Mouse (Mus musculus) MEL (cell line): Measurements from ENCODE around the gene Esrra. TPM values are rescaled to one million over a fixed set of nuclear protein-coding genes. Genes with fewer than 3 reads are reported as not detected.

ENCODE experiments used
- DNase-seq: peaks from one replicate; pipeline ENCODE4 v3.0.0; 2011; ENCODE audit warnings: low read depth, low spot score
- H3K27ac ChIP-seq: 2 replicates; pipeline ENCODE4 v1.5.1; 2012; ENCODE audit warnings: low read depth, mild to moderate bottlenecking, control low read depth, low read length, moderate library complexity; ENCODE audit not compliant: control insufficient read depth
- H3K27me3 ChIP-seq, 2 experiments: fragments of 150-350 bp in 1 of 2; sonication (generic) in 1 of 2; 2 replicates each; pipeline ENCODE4 v1.6.1; 2012; ENCODE audit warnings: low read length in 2 of 2, mild to moderate bottlenecking in 2 of 2, improper control_type of control experiment in 1 of 2, moderate library complexity in 1 of 2; ENCODE audit not compliant: insufficient read depth in 2 of 2, control insufficient read depth in 1 of 2
- H3K36me3 ChIP-seq, 2 experiments: 2 replicates each; pipeline ENCODE4 v1.6.1; 2012 to 2014; ENCODE audit warnings: low read length in 2 of 2, improper control_type of control experiment in 1 of 2, inconsistent platforms in 1 of 2, mild to moderate bottlenecking in 1 of 2; ENCODE audit not compliant: insufficient read depth in 2 of 2, control insufficient read depth in 1 of 2
- H3K4me1 ChIP-seq, 2 experiments: fragments of 150-350 bp in 1 of 2; sonication (generic) in 1 of 2; 2 replicates each; pipeline ENCODE4 v1.6.1; 2012; ENCODE audit warnings: low read length in 2 of 2, improper control_type of control experiment in 1 of 2, mild to moderate bottlenecking in 1 of 2; ENCODE audit not compliant: insufficient read depth in 2 of 2, control insufficient read depth in 1 of 2
- H3K4me3 ChIP-seq, 2 experiments: fragments of 150-350 bp in 1 of 2; sonication (generic) in 1 of 2; 2 replicates each; pipeline ENCODE4 v1.5.1; 2012; ENCODE audit warnings: low read depth in 2 of 2, low read length in 2 of 2, mild to moderate bottlenecking in 2 of 2, moderate library complexity in 2 of 2, control low read depth in 1 of 2, improper control_type of control experiment in 1 of 2; ENCODE audit not compliant: control insufficient read depth in 1 of 2, insufficient read depth in 1 of 2
- H3K79me2 ChIP-seq: 2 replicates; pipeline ENCODE4 v1.6.1; 2012; ENCODE audit warnings: mild to moderate bottlenecking, low read length, moderate library complexity; ENCODE audit not compliant: control insufficient read depth, poor library complexity, insufficient read depth
- H3K9ac ChIP-seq: 2 replicates; pipeline ENCODE4 v1.6.1; 2012; ENCODE audit warnings: low read depth, mild to moderate bottlenecking, control low read depth, low read length, moderate library complexity; ENCODE audit not compliant: control insufficient read depth, poor library complexity, severe bottlenecking
- H3K9me3 ChIP-seq: fragments of 150-350 bp; sonication (generic); replicated peaks from 2 replicates; pipeline ENCODE4 v1.6.1; 2012; ENCODE audit warnings: mild to moderate bottlenecking, low read length, improper control_type of control experiment, moderate library complexity; ENCODE audit not compliant: insufficient read depth
- BHLHE40 ChIP-seq: IDR thresholded peaks from 2 replicates; pipeline ENCODE4 v1.6.1; 2012; ENCODE audit warnings: low read depth, mild to moderate bottlenecking, inconsistent platforms, low read length, improper control_type of control experiment, borderline replicate concordance
- CHD1 ChIP-seq: IDR thresholded peaks from 2 replicates; pipeline ENCODE4 v1.6.1; 2012; ENCODE audit warnings: low read depth, mild to moderate bottlenecking, inconsistent platforms, low read length, improper control_type of control experiment
- CHD2 ChIP-seq: IDR thresholded peaks from 2 replicates; pipeline ENCODE4 v1.6.1; 2011; ENCODE audit warnings: low read length, improper control_type of control experiment
- CTCF ChIP-seq, 3 experiments: IDR thresholded peaks in 2 of 3; conservative IDR thresholded peaks in 1 of 3; 2 replicates each; pipeline ENCODE4 v1.5.1; 2011 to 2012; ENCODE audit warnings: low read length in 3 of 3, low read depth in 2 of 3, mild to moderate bottlenecking in 2 of 3, improper control_type of control experiment in 1 of 3, inconsistent platforms in 1 of 3, mixed read lengths in 1 of 3, moderate library complexity in 1 of 3; ENCODE audit not compliant: control insufficient read depth in 1 of 3, insufficient read depth in 1 of 3, poor library complexity in 1 of 3, severe bottlenecking in 1 of 3
- ETS1 ChIP-seq: IDR thresholded peaks from 2 replicates; pipeline ENCODE4 v1.6.1; 2012; ENCODE audit warnings: low read depth, mild to moderate bottlenecking, inconsistent platforms, low read length, improper control_type of control experiment, moderate library complexity
- GABPA ChIP-seq: IDR thresholded peaks from 2 replicates; pipeline ENCODE4 v1.6.1; 2012; ENCODE audit warnings: low read depth, mild to moderate bottlenecking, inconsistent platforms, low read length, improper control_type of control experiment, moderate library complexity
- HCFC1 ChIP-seq: IDR thresholded peaks from 2 replicates; pipeline ENCODE4 v1.6.1; 2012; ENCODE audit warnings: low read depth, mild to moderate bottlenecking, inconsistent platforms, low read length, improper control_type of control experiment, moderate library complexity
- KAT2A ChIP-seq: conservative IDR thresholded peaks from 2 replicates; pipeline ENCODE4 v1.6.1; 2012; ENCODE audit warnings: low read depth, low read length, improper control_type of control experiment, inconsistent platforms
- MAFK ChIP-seq: IDR thresholded peaks from 2 replicates; pipeline ENCODE4 v1.6.1; 2011; ENCODE audit warnings: low read depth, mild to moderate bottlenecking, low read length, improper control_type of control experiment, borderline replicate concordance
- MXI1 ChIP-seq: IDR thresholded peaks from 2 replicates; pipeline ENCODE4 v1.6.1; 2011; ENCODE audit warnings: mild to moderate bottlenecking, low read depth, low read length, improper control_type of control experiment
- MYB ChIP-seq: IDR thresholded peaks from 2 replicates; pipeline ENCODE4 v1.6.1; 2011; ENCODE audit warnings: mild to moderate bottlenecking, low read depth, low read length, improper control_type of control experiment
- NRF1 ChIP-seq: IDR thresholded peaks from 2 replicates; pipeline ENCODE4 v1.6.1; 2014; ENCODE audit warnings: low read depth, mild to moderate bottlenecking, inconsistent platforms, low read length, improper control_type of control experiment, moderate library complexity; ENCODE audit not compliant: poor library complexity, insufficient read depth, severe bottlenecking
- POLR2A ChIP-seq, 2 experiments: IDR thresholded peaks; 2 replicates each; pipeline ENCODE4 v1.6.1; 2011 to 2012; ENCODE audit warnings: low read length in 2 of 2, mild to moderate bottlenecking in 2 of 2, control low read depth in 1 of 2, improper control_type of control experiment in 1 of 2, low read depth in 1 of 2, moderate library complexity in 1 of 2; ENCODE audit not compliant: control insufficient read depth in 1 of 2, insufficient read depth in 1 of 2, poor library complexity in 1 of 2
- POLR2AphosphoS2 ChIP-seq: IDR thresholded peaks from 2 replicates; pipeline ENCODE4 v1.6.1; 2011; ENCODE audit warnings: low read length, improper control_type of control experiment
- RAD21 ChIP-seq: IDR thresholded peaks from 2 replicates; pipeline ENCODE4 v1.6.1; 2011; ENCODE audit warnings: mild to moderate bottlenecking, low read depth, low read length, improper control_type of control experiment
- TAL1 ChIP-seq: IDR thresholded peaks from 2 replicates; pipeline ENCODE4 v1.6.1; 2012; ENCODE audit warnings: mild to moderate bottlenecking, inconsistent platforms, low read length, moderate library complexity, mixed read lengths
- USF1 ChIP-seq: IDR thresholded peaks from 2 replicates; pipeline ENCODE4 v1.6.1; 2014; ENCODE audit warnings: low read depth, mild to moderate bottlenecking, inconsistent platforms, low read length, improper control_type of control experiment, moderate library complexity
- ZNF384 ChIP-seq: IDR thresholded peaks from 2 replicates; pipeline ENCODE4 v1.6.1; 2012; ENCODE audit warnings: low read depth, mild to moderate bottlenecking, inconsistent platforms, low read length, improper control_type of control experiment
- polyA plus RNA-seq, 2 experiments: library from polyadenylated mRNA; stranded (reverse) in 1 of 2; unstranded in 1 of 2; fragments of >175 nt in 1 of 2; fragments of >200 nt in 1 of 2; gene quantifications; 2 replicates each; pipeline versions ENCODE4 v1.2.1 to v1.2.4; 2012; ENCODE audit warnings: low replicate concordance in 2 of 2, low read depth in 1 of 2; ENCODE audit not compliant: insufficient read length in 2 of 2, insufficient read depth in 1 of 2, missing spikeins in 1 of 2
- total RNA-seq: library from RNA; depleted of rRNA; stranded (reverse); fragments of 300-350 nt; gene quantifications from 2 replicates; pipeline ENCODE4 v1.2.3, GENCODE M21; 2012

Esrra gene
- total and polyA plus RNA-seq, 3 experiments = 32.5 to 40.9 TPM; not detected in 1

- no peak for DNase-seq
- no peak overlapping the region for H3K27ac ChIP-seq
- H3K36me3 ChIP-seq = no peaks in the 10 kb centered on the region; a peak in 1 of 4 replicates
- peaks cover 0 to 5% of the 10 kb centered on the region in 2 experiments; a peak in 1 of 4 replicates for H3K4me1 ChIP-seq
- TF ChIP-seq NRF1 (no peak), USF1 (peak; percentile 63)
- H3K9me3 ChIP-seq = no peaks in the 10 kb centered on the region
- H3K27me3 ChIP-seq = no peaks in the 10 kb centered on the region
- H3K4me3 ChIP-seq = no peak overlapping the region
- H3K9ac ChIP-seq = no peak overlapping the region
- no peaks in the 10 kb centered on the region for H3K79me2 ChIP-seq
These were observed 44.8 kb downstream of the Esrra start for GRCm38 (mm10) chr19:6876799-6877198.

GRCm38 (mm10) chr19:6875834-6876233, 45.8 kb downstream of the Esrra start:
- H3K79me2 ChIP-seq = no peaks in the 10 kb centered on the region
- DNase-seq = no peak
- no peak overlapping the region for H3K9ac ChIP-seq
- peaks cover 0 to 7% of the 10 kb centered on the region in 2 experiments; a peak in 1 of 4 replicates for H3K4me1 ChIP-seq
- no peaks in the 10 kb centered on the region; a peak in 1 of 4 replicates for H3K36me3 ChIP-seq
- no peaks in the 10 kb centered on the region for H3K27me3 ChIP-seq
- H3K27ac ChIP-seq = no peak overlapping the region
- TF ChIP-seq POLR2A (IDR thresholded peaks at IDR 0.05; ENCODE audit: control insufficient read depth in 1 of 2, insufficient read depth in 1 of 2, low read depth in 1 of 2, low read length in 2 of 2, poor library complexity in 1 of 2) (no peak), ZNF384 (no peak), GABPA (no peak), MXI1 (no peak), ETS1 (no peak), POLR2AphosphoS2 (no peak), BHLHE40 (no peak), CHD1 (no peak), HCFC1 (no peak), KAT2A (no peak), MYB (no peak), CTCF (IDR thresholded peaks at IDR 0.05 in 2 of 3, conservative IDR thresholded peaks at IDR 0.05 in 1 of 3; ENCODE audit: control insufficient read depth in 1 of 3, insufficient read depth in 1 of 3, low read depth in 2 of 3, low read length in 3 of 3, poor library complexity in 1 of 3, severe bottlenecking in 1 of 3) (no peak), TAL1 (no peak), RAD21 (no peak), MAFK (no peak), CHD2 (no peak)
- H3K4me3 ChIP-seq = no peak overlapping the region
- H3K9me3 ChIP-seq = no peaks in the 10 kb centered on the region
